Mouse (Mus musculus): ENCODE data around the gene Gm20708. TPM values are rescaled to one million over a fixed set of nuclear protein-coding genes. Genes with fewer than 3 reads are reported as not detected.
A peak's percentile ranks its signal among the peaks of the same experiment; 100 is the strongest.

Gene Gm20708
- polyA plus RNA-seq, 1 experiment, result not detected

DNA sequence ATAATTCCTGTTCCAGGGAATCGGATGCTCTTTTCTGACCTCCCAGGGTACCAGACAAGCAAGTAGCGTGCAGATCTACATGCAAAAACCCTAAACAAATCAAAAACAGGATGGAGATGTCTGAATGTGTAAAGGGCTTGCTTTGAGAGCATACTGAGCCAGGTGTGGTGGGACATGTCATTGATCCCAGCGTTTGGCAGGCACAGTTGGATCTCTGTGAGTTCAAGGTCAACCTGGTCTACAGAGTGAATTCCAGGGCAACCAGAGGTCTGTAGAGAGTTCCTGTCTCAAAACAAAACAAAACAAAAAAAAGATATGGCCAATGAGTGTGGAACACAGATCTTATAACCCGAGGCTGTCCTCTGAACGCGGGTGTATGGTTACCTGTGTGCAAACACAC is 13.9 kb downstream of the Gm20708 start:
- H3K36me3 ChIP-seq (ENCODE audit: control insufficient read depth, insufficient read depth, low read length), result no peaks in the 10 kb centered on the region
- peaks cover 20% of the 10 kb centered on the region for H3K4me1 ChIP-seq (ENCODE audit: control insufficient read depth, insufficient read depth, low read length)
- H3K27me3 ChIP-seq (ENCODE audit: control insufficient read depth, insufficient read depth, low read length), result no peaks in the 10 kb centered on the region
- no peak overlapping the region for H3K4me3 ChIP-seq (ENCODE audit: control insufficient read depth, low read depth, low read length)
- no peak overlapping the region for H3K27ac ChIP-seq (ENCODE audit: control insufficient read depth, insufficient read depth, low read depth, low read length)
- no peak for TF ChIP-seq POLR2A (IDR thresholded peaks at IDR 0.05; ENCODE audit: control insufficient read depth, low read depth, low read length)
- TF ChIP-seq CTCF (IDR thresholded peaks at IDR 0.05; ENCODE audit: control insufficient read depth, insufficient read depth, insufficient replicate concordance, low read depth, low read length), result no peak

- no peak overlapping the region for H3K27ac ChIP-seq (ENCODE audit: control insufficient read depth, insufficient read depth, low read depth, low read length)
- peaks cover 23% of the 10 kb centered on the region for H3K4me1 ChIP-seq (ENCODE audit: control insufficient read depth, insufficient read depth, low read length)
- H3K27me3 ChIP-seq (ENCODE audit: control insufficient read depth, insufficient read depth, low read length), result no peaks in the 10 kb centered on the region
- no peak overlapping the region for H3K4me3 ChIP-seq (ENCODE audit: control insufficient read depth, low read depth, low read length)
- TF ChIP-seq POLR2A (IDR thresholded peaks at IDR 0.05; ENCODE audit: control insufficient read depth, low read depth, low read length) (no peak), CTCF (IDR thresholded peaks at IDR 0.05; ENCODE audit: control insufficient read depth, insufficient read depth, insufficient replicate concordance, low read depth, low read length) (peak; percentile 86)
- no peaks in the 10 kb centered on the region for H3K36me3 ChIP-seq (ENCODE audit: control insufficient read depth, insufficient read depth, low read length)
These were observed 14.8 kb downstream of the Gm20708 start for GRCm38 (mm10) chr11:117824060-117824969.

- H3K4me3 ChIP-seq (ENCODE audit: control insufficient read depth, low read depth, low read length), result peak within 1 kb of the TSS; percentile 41
- peak within 1 kb of the TSS; percentile 73 for H3K27ac ChIP-seq (ENCODE audit: control insufficient read depth, insufficient read depth, low read depth, low read length)
- peaks cover 23% of the 10 kb centered on the region for H3K4me1 ChIP-seq (ENCODE audit: control insufficient read depth, insufficient read depth, low read length)
- TF ChIP-seq POLR2A (IDR thresholded peaks at IDR 0.05; ENCODE audit: control insufficient read depth, low read depth, low read length), result no peak; the same call in 1 of the 2 replicates
- no peak for TF ChIP-seq CTCF (IDR thresholded peaks at IDR 0.05; ENCODE audit: control insufficient read depth, insufficient read depth, insufficient replicate concordance, low read depth, low read length)
- no peaks in the 10 kb centered on the region for H3K27me3 ChIP-seq (ENCODE audit: control insufficient read depth, insufficient read depth, low read length)
- no peaks in the 10 kb centered on the region for H3K36me3 ChIP-seq (ENCODE audit: control insufficient read depth, insufficient read depth, low read length)
These were observed 16.0 kb downstream of the Gm20708 start, which contains the start of the genes Afmid and Tk1 for GRCm38 (mm10) chr11:117825333-117826101. Gene Afmid (plus strand): TSS chr11:117825924. Gene Tk1 (minus strand): TSS chr11:117826092.

DNA sequence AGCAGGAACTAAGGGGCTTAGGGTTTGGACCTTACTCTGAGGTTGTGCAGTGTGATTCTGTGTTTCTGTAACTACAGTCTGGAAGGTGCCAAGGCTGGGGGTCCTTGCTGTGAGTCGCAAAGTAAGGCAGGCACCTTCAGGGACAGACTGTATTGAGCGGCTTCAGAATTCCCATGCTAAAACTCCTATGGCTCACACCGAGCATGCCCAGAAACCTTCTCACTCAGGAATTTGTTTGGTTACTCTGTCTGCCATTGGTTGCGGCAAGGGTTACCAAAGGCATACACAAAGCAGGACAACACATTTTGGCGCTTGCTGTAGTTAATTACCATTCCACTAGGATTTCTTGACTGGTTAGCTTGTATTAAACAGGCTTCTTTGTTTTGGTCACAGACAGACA is 16.7 kb downstream of the Gm20708 start:
- H3K27ac ChIP-seq (ENCODE audit: control insufficient read depth, insufficient read depth, low read depth, low read length), result peak overlapping the region; percentile 73
- no peaks in the 10 kb centered on the region for H3K36me3 ChIP-seq (ENCODE audit: control insufficient read depth, insufficient read depth, low read length)
- peaks cover 23% of the 10 kb centered on the region for H3K4me1 ChIP-seq (ENCODE audit: control insufficient read depth, insufficient read depth, low read length)
- H3K4me3 ChIP-seq (ENCODE audit: control insufficient read depth, low read depth, low read length), result peak overlapping the region; percentile 41
- TF ChIP-seq CTCF (IDR thresholded peaks at IDR 0.05; ENCODE audit: control insufficient read depth, insufficient read depth, insufficient replicate concordance, low read depth, low read length) (no peak), POLR2A (IDR thresholded peaks at IDR 0.05; ENCODE audit: control insufficient read depth, low read depth, low read length) (no peak)
- no peaks in the 10 kb centered on the region for H3K27me3 ChIP-seq (ENCODE audit: control insufficient read depth, insufficient read depth, low read length)

- no peak overlapping the region for H3K4me3 ChIP-seq (ENCODE audit: control insufficient read depth, low read depth, low read length)
- no peak overlapping the region for H3K27ac ChIP-seq (ENCODE audit: control insufficient read depth, insufficient read depth, low read depth, low read length)
These were observed 17.4 kb downstream of the Gm20708 start for GRCm38 (mm10) chr11:117826916-117827315.

GRCm38 (mm10) chr11:117827386-117827785 is 17.9 kb downstream of the Gm20708 start:
- Histone ChIP-seq H3K27ac (ENCODE audit: control insufficient read depth, insufficient read depth, low read depth, low read length) (peak overlapping the region; percentile 84; the same call in 1 of the 2 replicates), H3K36me3 (ENCODE audit: control insufficient read depth, insufficient read depth, low read length) (no peaks in the 10 kb centered on the region), H3K27me3 (ENCODE audit: control insufficient read depth, insufficient read depth, low read length) (no peaks in the 10 kb centered on the region), H3K4me1 (ENCODE audit: control insufficient read depth, insufficient read depth, low read length) (peaks cover 32% of the 10 kb centered on the region), H3K4me3 (ENCODE audit: control insufficient read depth, low read depth, low read length) (no peak overlapping the region)
- no peak for TF ChIP-seq POLR2A (IDR thresholded peaks at IDR 0.05; ENCODE audit: control insufficient read depth, low read depth, low read length)
- no peak for TF ChIP-seq CTCF (IDR thresholded peaks at IDR 0.05; ENCODE audit: control insufficient read depth, insufficient read depth, insufficient replicate concordance, low read depth, low read length)

More at GRCm38 (mm10) chr11:117826916-117827315, 17.4 kb downstream of the Gm20708 start:
- H3K36me3 ChIP-seq (ENCODE audit: control insufficient read depth, insufficient read depth, low read length), result no peaks in the 10 kb centered on the region
- H3K4me1 ChIP-seq (ENCODE audit: control insufficient read depth, insufficient read depth, low read length), result peaks cover 28% of the 10 kb centered on the region
- H3K27me3 ChIP-seq (ENCODE audit: control insufficient read depth, insufficient read depth, low read length), result no peaks in the 10 kb centered on the region
- no peak for TF ChIP-seq CTCF (IDR thresholded peaks at IDR 0.05; ENCODE audit: control insufficient read depth, insufficient read depth, insufficient replicate concordance, low read depth, low read length)
- no peak for TF ChIP-seq POLR2A (IDR thresholded peaks at IDR 0.05; ENCODE audit: control insufficient read depth, low read depth, low read length)
